Mouse (Mus musculus): Measurements from ENCODE around the gene Urgcp.

DNA sequence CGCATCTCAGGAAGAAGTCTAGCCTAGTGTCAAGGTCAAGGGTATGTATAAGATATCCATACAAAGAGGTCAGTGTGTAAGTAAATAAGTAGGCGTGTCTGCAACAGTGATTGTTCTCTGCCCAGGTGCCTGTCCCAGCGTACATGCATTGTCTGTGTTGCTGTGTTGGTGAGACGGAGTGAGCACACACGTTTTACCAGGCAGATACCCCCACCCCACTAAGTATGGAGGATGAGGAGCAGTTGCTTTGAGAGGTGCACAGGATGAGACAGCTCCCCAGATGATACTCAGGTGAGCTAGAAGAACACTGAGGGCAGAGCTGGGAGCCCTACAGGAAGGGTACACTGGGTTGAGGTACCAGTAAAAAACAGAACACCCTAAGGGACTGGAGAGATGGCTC lies 42.0 kb upstream of the Urgcp start:
- TF ChIP-seq CTCF (IDR thresholded peaks at IDR 0.05; ENCODE audit: low read depth) (no peak), EP300 (IDR thresholded peaks at IDR 0.05; ENCODE audit: low read depth) (no peak)
